Mouse (Mus musculus): ENCODE measurements around the gene Xab2. TPM values are rescaled to one million over a fixed set of nuclear protein-coding genes. Genes with fewer than 3 reads are reported as not detected.

Gene Xab2
- polyA plus RNA-seq, 1 experiment from 2014 or later = 61.8 TPM

GRCm38 (mm10) chr8:3647561-3647960, 26.4 kb upstream of the Xab2 start:
- 63% methylated on average over 4 of the region's 4 CpGs for WGBS
- Histone ChIP-seq H3K36me3 (no peaks in the 10 kb centered on the region), H3K9ac (no peak overlapping the region), H3K27me3 (no peaks in the 10 kb centered on the region), H3K27ac (no peak overlapping the region), H3K4me2 (no peak overlapping the region), H3K4me1 (no peaks in the 10 kb centered on the region), H3K9me3 (no peaks in the 10 kb centered on the region), H3K4me3 (no peak overlapping the region)
- no peak for ATAC-seq (ENCODE audit: borderline replicate concordance, extremely low read depth, low FRiP score, low TSS enrichment)

GRCm38 (mm10) chr8:3646824-3647531, 25.9 kb upstream of the Xab2 start:
- Histone ChIP-seq H3K9me3 (no peaks in the 10 kb centered on the region), H3K4me3 (no peak overlapping the region), H3K36me3 (no peaks in the 10 kb centered on the region), H3K9ac (no peak overlapping the region), H3K4me1 (no peaks in the 10 kb centered on the region), H3K27ac (no peak overlapping the region), H3K27me3 (no peaks in the 10 kb centered on the region), H3K4me2 (no peak overlapping the region)
- WGBS = 80% methylated on average over 6 of the region's 6 CpGs
- no peak for ATAC-seq (ENCODE audit: borderline replicate concordance, extremely low read depth, low FRiP score, low TSS enrichment)

- 14% methylated on average over 5 of the region's 5 CpGs for WGBS
- H3K4me1 ChIP-seq = no peaks in the 10 kb centered on the region
- no peak overlapping the region for H3K4me3 ChIP-seq
Measured at GRCm38 (mm10) chr8:3645804-3646203, 24.7 kb upstream of the Xab2 start.

GRCm38 (mm10) chr8:3631478-3631875, 10.4 kb upstream of the Xab2 start:
- no peaks in the 10 kb centered on the region for H3K36me3 ChIP-seq
- H3K9ac ChIP-seq = peak overlapping the region; percentile 52
- H3K4me3 ChIP-seq = peak overlapping the region; percentile 63
- H3K27ac ChIP-seq = no peak overlapping the region
- 11% methylated on average over 8 of the region's 8 CpGs for whole genome bisulfite sequencing
- peak; percentile 51 for ATAC-seq (ENCODE audit: borderline replicate concordance, extremely low read depth, low FRiP score, low TSS enrichment)
- H3K4me2 ChIP-seq = peak overlapping the region; percentile 75
- H3K27me3 ChIP-seq = peaks cover 8% of the 10 kb centered on the region; the same call in 1 of the 2 replicates
- H3K9me3 ChIP-seq = no peaks in the 10 kb centered on the region
- H3K4me1 ChIP-seq = no peaks in the 10 kb centered on the region

More at GRCm38 (mm10) chr8:3645804-3646203, 24.7 kb upstream of the Xab2 start:
- no peak overlapping the region for H3K9ac ChIP-seq
- no peak overlapping the region for H3K27ac ChIP-seq
- H3K27me3 ChIP-seq = no peaks in the 10 kb centered on the region
- H3K9me3 ChIP-seq = no peaks in the 10 kb centered on the region
- no peaks in the 10 kb centered on the region for H3K36me3 ChIP-seq
- no peak overlapping the region for H3K4me2 ChIP-seq
- ATAC-seq (ENCODE audit: borderline replicate concordance, extremely low read depth, low FRiP score, low TSS enrichment) = no peak; the same call in 1 of the 2 replicates

- peaks cover 8% of the 10 kb centered on the region; the same call in 1 of the 2 replicates for H3K27me3 ChIP-seq
- peak within 1 kb of the TSS; percentile 63 for H3K4me3 ChIP-seq
- H3K4me1 ChIP-seq = no peaks in the 10 kb centered on the region
- peak; percentile 91 for ATAC-seq (ENCODE audit: borderline replicate concordance, extremely low read depth, low FRiP score, low TSS enrichment)
- 5% methylated on average over 47 of the region's 47 CpGs for WGBS
- H3K9me3 ChIP-seq = no peaks in the 10 kb centered on the region
- no peak within 1 kb of the TSS for H3K27ac ChIP-seq
- H3K36me3 ChIP-seq = no peaks in the 10 kb centered on the region
- peak within 1 kb of the TSS; percentile 75 for H3K4me2 ChIP-seq
- H3K9ac ChIP-seq = peak within 1 kb of the TSS; percentile 52
Measured at GRCm38 (mm10) chr8:3630647-3631477, 9.7 kb upstream of the Xab2 start, which contains the start of gene Stxbp2. Gene Stxbp2 (plus strand): TSS chr8:3630955.

- Histone ChIP-seq H3K27ac (no peak overlapping the region), H3K9ac (no peak overlapping the region), H3K4me2 (no peak overlapping the region), H3K36me3 (no peaks in the 10 kb centered on the region), H3K4me3 (no peak overlapping the region), H3K4me1 (no peaks in the 10 kb centered on the region), H3K27me3 (peaks cover 8% of the 10 kb centered on the region; the same call in 1 of the 2 replicates), H3K9me3 (no peaks in the 10 kb centered on the region)
- no peak for ATAC-seq (ENCODE audit: borderline replicate concordance, extremely low read depth, low FRiP score, low TSS enrichment)
- WGBS = 19% methylated on average over 5 of the region's 5 CpGs
Measured at GRCm38 (mm10) chr8:3628014-3628413, 6.9 kb upstream of the Xab2 start.

- Histone ChIP-seq H3K4me2 (no peak overlapping the region), H3K4me1 (peaks cover 5% of the 10 kb centered on the region), H3K27ac (no peak overlapping the region), H3K9ac (no peak overlapping the region), H3K36me3 (no peaks in the 10 kb centered on the region), H3K27me3 (peaks cover 8% of the 10 kb centered on the region; the same call in 1 of the 2 replicates), H3K4me3 (no peak overlapping the region), H3K9me3 (no peaks in the 10 kb centered on the region)
- no peak for ATAC-seq (ENCODE audit: borderline replicate concordance, extremely low read depth, low FRiP score, low TSS enrichment)
- 50% methylated on average over 5 of the region's 5 CpGs for WGBS
Measured at GRCm38 (mm10) chr8:3626971-3627370, 5.9 kb upstream of the Xab2 start.

- Histone ChIP-seq H3K36me3 (no peaks in the 10 kb centered on the region), H3K9me3 (no peaks in the 10 kb centered on the region), H3K27me3 (peaks cover 8% of the 10 kb centered on the region; the same call in 1 of the 2 replicates), H3K4me1 (peaks cover 8% of the 10 kb centered on the region), H3K27ac (no peak within 1 kb of the TSS), H3K4me2 (no peak within 1 kb of the TSS), H3K4me3 (no peak within 1 kb of the TSS), H3K9ac (no peak within 1 kb of the TSS)
- ATAC-seq (ENCODE audit: borderline replicate concordance, extremely low read depth, low FRiP score, low TSS enrichment) = no peak
- 43% methylated on average over 1 of the region's 1 CpGs for whole genome bisulfite sequencing
Measured at GRCm38 (mm10) chr8:3625445-3625844, 4.3 kb upstream of the Xab2 start, which contains the start of gene Pcp2. Gene Pcp2 (minus strand): TSS chr8:3625545.

- WGBS = 60% methylated on average over 8 of the region's 8 CpGs
- H3K4me3 ChIP-seq = peak overlapping the region; percentile 79
- H3K9ac ChIP-seq = peak overlapping the region; percentile 56; the same call in 1 of the 2 replicates
- no peak overlapping the region for H3K27ac ChIP-seq
- H3K4me1 ChIP-seq = peaks cover 17% of the 10 kb centered on the region
- peaks cover 8% of the 10 kb centered on the region for H3K36me3 ChIP-seq
- no peaks in the 10 kb centered on the region for H3K9me3 ChIP-seq
- H3K4me2 ChIP-seq = peak overlapping the region; percentile 68
- no peak for ATAC-seq (ENCODE audit: borderline replicate concordance, extremely low read depth, low FRiP score, low TSS enrichment)
- no peaks in the 10 kb centered on the region for H3K27me3 ChIP-seq
Measured at GRCm38 (mm10) chr8:3622119-3622518, 1.0 kb upstream of the Xab2 start.

GRCm38 (mm10) chr8:3609816-3610150, 11.3 kb downstream of the Xab2 start:
- 73% methylated on average over 6 of the region's 6 CpGs for WGBS
- H3K36me3 ChIP-seq = peaks cover 63% of the 10 kb centered on the region

GRCm38 (mm10) chr8:3609046-3609815, 11.9 kb downstream of the Xab2 start:
- H3K27ac ChIP-seq = no peak overlapping the region
- 74% methylated on average over 12 of the region's 12 CpGs for WGBS
- H3K9ac ChIP-seq = no peak overlapping the region
- no peaks in the 10 kb centered on the region for H3K27me3 ChIP-seq
- H3K36me3 ChIP-seq = peaks cover 61% of the 10 kb centered on the region
- H3K4me3 ChIP-seq = no peak overlapping the region
- no peaks in the 10 kb centered on the region for H3K4me1 ChIP-seq
- H3K9me3 ChIP-seq = no peaks in the 10 kb centered on the region
- no peak for ATAC-seq (ENCODE audit: borderline replicate concordance, extremely low read depth, low FRiP score, low TSS enrichment)
- no peak overlapping the region for H3K4me2 ChIP-seq

More at GRCm38 (mm10) chr8:3609816-3610150, 11.3 kb downstream of the Xab2 start:
- no peaks in the 10 kb centered on the region for H3K9me3 ChIP-seq
- H3K4me2 ChIP-seq = no peak overlapping the region
- ATAC-seq (ENCODE audit: borderline replicate concordance, extremely low read depth, low FRiP score, low TSS enrichment) = no peak
- H3K4me3 ChIP-seq = no peak overlapping the region
- no peak overlapping the region for H3K27ac ChIP-seq
- no peaks in the 10 kb centered on the region for H3K4me1 ChIP-seq
- H3K27me3 ChIP-seq = no peaks in the 10 kb centered on the region
- H3K9ac ChIP-seq = no peak overlapping the region

Measured in lung, embryonic 15.5 days (tissue).